Mouse (Mus musculus) hematopoietic stem cell, adult 5-6 weeks (primary cell): Measurements from ENCODE around the gene Vmn2r2. TPM values are rescaled to one million over a fixed set of nuclear protein-coding genes. Genes with fewer than 3 reads are reported as not detected.

Source experiments
- ATAC-seq, 2 experiments: fragments of 125-278 bp in 1 of 2; replicated peaks in 1 of 2; 2 replicates each; pipeline ENCODE4 v1.8.0; 2016 to 2017; ENCODE audit warnings: inconsistent platforms in 2 of 2, mild to moderate bottlenecking in 2 of 2, moderate number of reproducible peaks in 2 of 2, low read depth in 1 of 2, moderate TSS enrichment in 1 of 2; ENCODE audit not compliant: low FRiP score in 2 of 2, poor library complexity in 2 of 2, severe bottlenecking in 2 of 2, insufficient read depth in 1 of 2, low TSS enrichment in 1 of 2
- total RNA-seq: library from RNA; stranded (forward); fragments of 172-1452, 232-1000 nt; gene quantifications from 2 replicates; pipeline ENCODE4 v1.2.3, GENCODE M21; 2017

Gene Vmn2r2
- total RNA-seq, result not detected in 2 replicates

GRCm38 (mm10) chr3:64141878-64142508 lies at the start of gene Vmn2r2:
TSS of gene Vmn2r2 (minus strand) at chr3:64141928.
- ATAC-seq, result no peak

GRCm38 (mm10) chr3:64113352-64114046 lies 28.2 kb downstream of the Vmn2r2 start:
- ATAC-seq, result no peak

DNA sequence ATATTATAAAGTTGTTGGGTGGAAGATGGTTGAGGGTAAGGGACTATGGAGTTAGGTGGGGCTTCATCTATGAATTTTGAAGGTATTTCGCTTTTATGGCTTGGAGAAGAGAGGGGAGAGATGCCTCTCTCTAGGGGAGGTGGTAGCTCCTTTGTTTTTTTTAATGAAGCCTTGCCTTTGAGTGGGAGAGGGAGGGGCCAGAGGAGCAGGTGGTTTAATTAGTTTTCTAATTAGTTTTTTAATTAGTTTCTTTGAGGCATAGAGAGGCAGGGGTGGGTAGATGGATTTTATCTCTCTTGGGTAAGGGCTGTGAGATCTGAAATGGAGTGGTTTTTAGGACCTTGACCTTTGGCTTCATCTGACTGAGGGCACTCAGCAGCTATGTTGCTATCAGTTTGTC lies 29.0 kb downstream of the Vmn2r2 start:
- ATAC-seq, result no peak

DNA sequence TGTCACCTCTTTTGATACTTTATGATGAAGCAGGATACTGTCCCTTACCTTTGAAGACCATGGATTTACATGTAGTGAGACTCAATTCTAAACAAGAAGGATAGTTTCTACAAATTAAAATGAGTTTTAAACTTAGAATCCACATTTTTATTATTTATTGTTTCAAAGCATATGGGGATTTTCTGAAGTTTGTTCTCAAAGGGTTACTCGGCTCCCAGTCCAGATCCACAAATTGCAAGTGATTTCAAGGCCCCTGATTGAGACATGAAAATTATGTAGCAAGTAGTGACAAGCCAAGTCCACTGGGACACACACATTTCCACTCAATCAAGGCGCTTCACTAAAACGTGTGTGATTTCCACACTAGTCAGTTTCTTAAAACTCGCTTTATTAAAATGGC lies 60.5 kb downstream of the Vmn2r2 start, which contains the start of gene Vmn2r1:
Vmn2r1 (plus strand) TSS at position 301 of the 400 bp plus-strand sequence.
- ATAC-seq, result no peak

Other genes starting within 250 kb of the Vmn2r2 start
- 0.10 and 0.38 TPM in 2 replicates for gene Plch1, start 242.5 kb downstream of the Vmn2r2 start, total RNA-seq
- 15.4 and 15.6 TPM in 2 replicates for gene E130311K13Rik, start 212.5 kb downstream of the Vmn2r2 start, total RNA-seq
- 13.4 TPM in 2 replicates for gene Slc33a1, start 177.2 kb downstream of the Vmn2r2 start, total RNA-seq
- 44.7 and 47.5 TPM in 2 replicates for gene Gmps, start 165.8 kb downstream of the Vmn2r2 start, total RNA-seq
- gene Vmn2r1, start 60.4 kb downstream of the Vmn2r2 start, total RNA-seq, result not detected in 2 replicates
- not detected in 2 replicates for gene Vmn2r3, start 147.8 kb upstream of the Vmn2r2 start, total RNA-seq